Mouse (Mus musculus) CH12.LX (cell line): ENCODE measurements around the gene Hoxa10. TPM values are rescaled to one million over a fixed set of nuclear protein-coding genes. Genes with fewer than 3 reads are reported as not detected.

Experiments used
- DNase-seq: peaks from one replicate; pipeline ENCODE4 v3.0.0-alpha.2; 2013; ENCODE audit errors: extremely low read depth
- H3K27ac ChIP-seq: 2 replicates; pipeline ENCODE4 v1.5.1; 2012; ENCODE audit warnings: low read depth, mild to moderate bottlenecking, control low read depth, moderate library complexity; ENCODE audit not compliant: insufficient read depth
- H3K27me3 ChIP-seq: replicated peaks from 2 replicates; pipeline ENCODE3; 2012; ENCODE audit warnings: inconsistent platforms
- H3K36me3 ChIP-seq, 2 experiments: replicated peaks in 1 of 2; 2 replicates each; pipeline versions ENCODE3 to v1.6.1; 2012; ENCODE audit warnings: inconsistent platforms in 1 of 2, low read length in 1 of 2, mild to moderate bottlenecking in 1 of 2, mixed read lengths in 1 of 2, moderate library complexity in 1 of 2; ENCODE audit not compliant: control insufficient read depth in 1 of 2, insufficient read depth in 1 of 2
- H3K4me1 ChIP-seq, 2 experiments: 2 replicates each; pipeline ENCODE4 v1.6.1; 2012; ENCODE audit warnings: inconsistent platforms in 1 of 2, moderate library complexity in 1 of 2; ENCODE audit not compliant: insufficient read depth in 2 of 2, control insufficient read depth in 1 of 2
- H3K4me2 ChIP-seq: 2 replicates; pipeline ENCODE4 v1.6.1; 2012; ENCODE audit warnings: low read depth, mild to moderate bottlenecking, control low read depth; ENCODE audit not compliant: poor library complexity, insufficient read depth, severe bottlenecking
- H3K4me3 ChIP-seq, 3 experiments: fragments of 150-350 bp in 1 of 3; sonication (generic) in 1 of 3; replicated peaks in 1 of 3; 2 replicates each; pipeline versions ENCODE3 to v1.5.1; 2011 to 2012; ENCODE audit warnings: low read depth in 2 of 3, low read length in 2 of 3, mild to moderate bottlenecking in 2 of 3, moderate library complexity in 2 of 3, control low read depth in 1 of 3, improper control_type of control experiment in 1 of 3, inconsistent platforms in 1 of 3, mixed read lengths in 1 of 3; ENCODE audit not compliant: poor library complexity in 1 of 3
- H3K79me2 ChIP-seq: replicated peaks from 2 replicates; pipeline ENCODE4 v1.6.1; 2012; ENCODE audit warnings: mild to moderate bottlenecking, moderate library complexity; ENCODE audit not compliant: control insufficient read depth, poor library complexity, insufficient read depth, severe bottlenecking; ENCODE audit errors: extremely low read depth
- H3K9ac ChIP-seq: 2 replicates; pipeline ENCODE4 v1.6.1; 2012; ENCODE audit warnings: low read depth, mild to moderate bottlenecking, control low read depth, moderate library complexity; ENCODE audit not compliant: insufficient read depth
- H3K9me3 ChIP-seq: replicated peaks from 2 replicates; pipeline ENCODE3; 2012; ENCODE audit warnings: low read length, inconsistent platforms, mixed read lengths
- E2F4 ChIP-seq: IDR thresholded peaks from 2 replicates; pipeline ENCODE4 v1.6.1; 2011; ENCODE audit warnings: low read depth, low read length, improper control_type of control experiment; ENCODE audit not compliant: insufficient replicate concordance
- IRF4 ChIP-seq: IDR thresholded peaks from 2 replicates; pipeline ENCODE4 v1.6.1; 2014; ENCODE audit warnings: low read depth, mild to moderate bottlenecking, inconsistent platforms, low read length, improper control_type of control experiment
- JUND ChIP-seq: conservative IDR thresholded peaks from 2 replicates; pipeline ENCODE4 v1.6.1; 2011; ENCODE audit warnings: low read depth, low read length, improper control_type of control experiment
- MYC ChIP-seq: IDR thresholded peaks from 2 replicates; pipeline ENCODE4 v1.6.1; 2011; ENCODE audit warnings: low read depth, mild to moderate bottlenecking, improper control_type of control experiment, low read length
- POLR2A ChIP-seq: IDR thresholded peaks from 2 replicates; pipeline ENCODE4 v1.6.1; 2011; ENCODE audit warnings: low read depth, mild to moderate bottlenecking, improper control_type of control experiment, low read length
- SIN3A ChIP-seq: IDR thresholded peaks from 2 replicates; pipeline ENCODE4 v1.6.1; 2012; ENCODE audit warnings: low read length, improper control_type of control experiment, inconsistent platforms
- TCF12 ChIP-seq: IDR thresholded peaks from 2 replicates; pipeline ENCODE4 v1.6.1; 2014; ENCODE audit warnings: low read depth, mild to moderate bottlenecking, inconsistent platforms, low read length, improper control_type of control experiment
- UBTF ChIP-seq: IDR thresholded peaks from 2 replicates; pipeline ENCODE4 v1.6.1; 2012; ENCODE audit warnings: low read depth, mild to moderate bottlenecking, inconsistent platforms, low read length, improper control_type of control experiment, moderate library complexity
- ZC3H11A ChIP-seq: IDR thresholded peaks from 2 replicates; pipeline ENCODE4 v1.6.1; 2012; ENCODE audit warnings: low read depth, mild to moderate bottlenecking, inconsistent platforms, low read length, improper control_type of control experiment
- ZKSCAN1 ChIP-seq: IDR thresholded peaks from 2 replicates; pipeline ENCODE4 v1.6.1; 2012; ENCODE audit warnings: low read depth, inconsistent platforms, low read length, improper control_type of control experiment, borderline replicate concordance
- ZNF384 ChIP-seq: IDR thresholded peaks from 2 replicates; pipeline ENCODE4 v1.6.1; 2012; ENCODE audit warnings: low read depth, low read length, improper control_type of control experiment, inconsistent platforms
- dilution Hi-C: fragments of 300-500 bp; cut with MboI; formaldehyde crosslinking; loops from 2 replicates; pipeline ENCODE4 v1.14.3; 2020; ENCODE audit warnings: low sequenced_read_pairs; ENCODE audit not compliant: extremely low pct_unique_long_range_greater_than_20kb, extremely low pct_ligation_motif_present
- in situ Hi-C: fragments of 300-500 bp; cut with MboI; formaldehyde crosslinking; loops from 3 replicates; pipeline ENCODE4 v1.14.3; 2019; ENCODE audit warnings: low sequenced_read_pairs, low pct_ligation_motif_present, low pct_unique_long_range_greater_than_20kb, mixed read lengths
- polyA plus RNA-seq: library from polyadenylated mRNA; unstranded; fragments of >175 nt; gene quantifications from 2 replicates; pipeline ENCODE4 v1.2.1, GENCODE M21; 2012; ENCODE audit warnings: low read depth; ENCODE audit not compliant: insufficient read length
- total RNA-seq, 2 experiments: library from RNA; depleted of rRNA; stranded (reverse); fragments of 300-350 nt in 1 of 2; fragments of >200 nt in 1 of 2; gene quantifications; 2 replicates each; pipeline ENCODE4 v1.2.3; 2012 to 2014

Gene Hoxa10
- total and polyA plus RNA-seq, 3 experiments = 5.2 to 14.5 (median 14.3) TPM

GRCm38 (mm10) chr6:52214271-52214670, 26.4 kb downstream of the Hoxa10 start:
- Histone ChIP-seq H3K27ac (no peak overlapping the region), H3K4me2 (no peak overlapping the region), H3K36me3 (no peaks in the 10 kb centered on the region), H3K79me2 (no peaks in the 10 kb centered on the region), H3K4me1 (peaks cover 4 to 17% of the 10 kb centered on the region in 2 experiments; a peak in 2 of 4 replicates), H3K9me3 (peaks cover 26% of the 10 kb centered on the region), H3K9ac (no peak overlapping the region), H3K27me3 (peaks cover 2% of the 10 kb centered on the region), H3K4me3 (no peak overlapping the region)
- dilution Hi-C loops = no loop called here
- DNase-seq = no peak
- TF ChIP-seq ZKSCAN1 (no peak), IRF4 (no peak), POLR2A (no peak), E2F4 (no peak), TCF12 (no peak), UBTF (no peak), JUND (no peak), ZC3H11A (no peak), MYC (no peak)
- in situ Hi-C loops = loop anchor here (10.0 to 25.0 kb wide), 2 partner anchors 202 to 349 kb away; partner anchors contain the start of gene Skap2

GRCm38 (mm10) chr6:52213119-52213986, 27.3 kb downstream of the Hoxa10 start, which contains the start of the genes Hoxa3 and Gm28308:
TSS of gene Hoxa3 (minus strand) at chr6:52213336.
TSS of gene Gm28308 (minus strand) at chr6:52213339.
- Histone ChIP-seq H3K9me3 (peaks cover 32% of the 10 kb centered on the region), H3K27me3 (peaks cover 2% of the 10 kb centered on the region), H3K36me3 (peaks cover 0 to 4% of the 10 kb centered on the region in 2 experiments), H3K4me2 (peak within 1 kb of the TSS; percentile 59), H3K9ac (peak within 1 kb of the TSS; percentile 41), H3K79me2 (no peaks in the 10 kb centered on the region), H3K27ac (peak within 1 kb of the TSS; percentile 75), H3K4me1 (peaks cover 4 to 17% of the 10 kb centered on the region in 2 experiments; a peak in 2 of 4 replicates), H3K4me3 (peak within 1 kb of the TSS in 2 of 3 experiments; percentile 53 to 57)
- in situ Hi-C loops = loop anchor here (10.0 to 25.0 kb wide), 2 partner anchors 201 to 349 kb away; partner anchors contain the start of gene Skap2
- dilution Hi-C loops = no loop called here
- TF ChIP-seq SIN3A = no peak
- peak; percentile 49 for TF ChIP-seq POLR2A
- peak; percentile 37; the same call in 1 of the 2 replicates for TF ChIP-seq ZNF384
- DNase-seq = no peak
